Mouse (Mus musculus): ENCODE results near the gene Ranbp1. TPM values are rescaled to one million over a fixed set of nuclear protein-coding genes. Genes with fewer than 3 reads are reported as not detected.
"Not testable (repeated sequence)": the region's sequence is repeated elsewhere in the genome, so short reads cannot be mapped to it uniquely, and the experiment has no call there.

The Ranbp1 gene
- polyA plus RNA-seq, 1 experiment: not detected

- H3K27ac ChIP-seq (ENCODE audit: insufficient read depth, low read depth, low read length): no peak overlapping the region
- H3K4me3 ChIP-seq (ENCODE audit: insufficient read depth, low read depth, low read length): no peak overlapping the region
- WGBS: 53% methylated on average over 10 of the region's 10 CpGs
- peaks cover 52% of the 10 kb centered on the region for H3K4me1 ChIP-seq (ENCODE audit: control insufficient read depth, insufficient read depth, low read length)
- TF ChIP-seq POLR2A (IDR thresholded peaks at IDR 0.05; ENCODE audit: insufficient read depth, low read depth, low read length) (no peak), CTCF (IDR thresholded peaks at IDR 0.05; ENCODE audit: insufficient read depth, low read depth, low read length) (no peak)
Measured at GRCm38 (mm10) chr16:18198365-18199098, 50.0 kb downstream of the Ranbp1 start.

- Histone ChIP-seq H3K27ac (ENCODE audit: insufficient read depth, low read depth, low read length) (no peak overlapping the region), H3K4me1 (ENCODE audit: control insufficient read depth, insufficient read depth, low read length) (peaks cover 49% of the 10 kb centered on the region), H3K4me3 (ENCODE audit: insufficient read depth, low read depth, low read length) (no peak overlapping the region)
- TF ChIP-seq CTCF (IDR thresholded peaks at IDR 0.05; ENCODE audit: insufficient read depth, low read depth, low read length): no peak
- WGBS: 63% methylated on average over 6 of the region's 6 CpGs
Measured at GRCm38 (mm10) chr16:18197881-18198280, 50.7 kb downstream of the Ranbp1 start.

- H3K27ac ChIP-seq (ENCODE audit: insufficient read depth, low read depth, low read length): not testable (repeated sequence)
- WGBS: 17% methylated on average over 3 of the region's 3 CpGs
- peaks cover 49% of the 10 kb centered on the region for H3K4me1 ChIP-seq (ENCODE audit: control insufficient read depth, insufficient read depth, low read length)
Measured at GRCm38 (mm10) chr16:18195561-18195960, 53.0 kb downstream of the Ranbp1 start.

GRCm38 (mm10) chr16:18195068-18195467, 53.5 kb downstream of the Ranbp1 start:
- Histone ChIP-seq H3K4me1 (ENCODE audit: control insufficient read depth, insufficient read depth, low read length) (peaks cover 49% of the 10 kb centered on the region), H3K27ac (ENCODE audit: insufficient read depth, low read depth, low read length) (no peak overlapping the region), H3K4me3 (ENCODE audit: insufficient read depth, low read depth, low read length) (no peak overlapping the region)
- WGBS: 29% methylated on average over 5 of the region's 5 CpGs
- TF ChIP-seq POLR2A (IDR thresholded peaks at IDR 0.05; ENCODE audit: insufficient read depth, low read depth, low read length) (no peak), CTCF (IDR thresholded peaks at IDR 0.05; ENCODE audit: insufficient read depth, low read depth, low read length) (no peak)

More at GRCm38 (mm10) chr16:18195561-18195960, 53.0 kb downstream of the Ranbp1 start:
- not testable (repeated sequence) for H3K4me3 ChIP-seq (ENCODE audit: insufficient read depth, low read depth, low read length)

- TF ChIP-seq CTCF (IDR thresholded peaks at IDR 0.05; ENCODE audit: insufficient read depth, low read depth, low read length) (no peak), POLR2A (IDR thresholded peaks at IDR 0.05; ENCODE audit: insufficient read depth, low read depth, low read length) (no peak)
- H3K27ac ChIP-seq (ENCODE audit: insufficient read depth, low read depth, low read length): no peak overlapping the region
Measured at GRCm38 (mm10) chr16:18194208-18194985, 54.1 kb downstream of the Ranbp1 start.

GRCm38 (mm10) chr16:18191006-18191405, 57.5 kb downstream of the Ranbp1 start:
- TF ChIP-seq CTCF (IDR thresholded peaks at IDR 0.05; ENCODE audit: insufficient read depth, low read depth, low read length): no peak
- TF ChIP-seq POLR2A (IDR thresholded peaks at IDR 0.05; ENCODE audit: insufficient read depth, low read depth, low read length): no peak
- Histone ChIP-seq H3K4me1 (ENCODE audit: control insufficient read depth, insufficient read depth, low read length) (peaks cover 20% of the 10 kb centered on the region), H3K27ac (ENCODE audit: insufficient read depth, low read depth, low read length) (no peak overlapping the region), H3K4me3 (ENCODE audit: insufficient read depth, low read depth, low read length) (no peak overlapping the region)
- 64% methylated on average over 2 of the region's 2 CpGs for WGBS

More at GRCm38 (mm10) chr16:18194208-18194985, 54.1 kb downstream of the Ranbp1 start:
- WGBS: 62% methylated on average over 15 of the region's 15 CpGs
- Histone ChIP-seq H3K4me3 (ENCODE audit: insufficient read depth, low read depth, low read length) (no peak overlapping the region), H3K4me1 (ENCODE audit: control insufficient read depth, insufficient read depth, low read length) (peaks cover 45% of the 10 kb centered on the region)

Other genes starting within 250 kb of the Ranbp1 start
- gene Dgcr6, start 195.9 kb downstream of the Ranbp1 start, polyA plus RNA-seq (2012; ENCODE audit: insufficient read depth, insufficient read length, low replicate concordance, missing spikeins): not detected in 2 replicates
- not detected in 2 replicates for gene Prodh, start 158.5 kb downstream of the Ranbp1 start, polyA plus RNA-seq (2012; ENCODE audit: insufficient read depth, insufficient read length, low replicate concordance, missing spikeins)
- gene Rtn4r, start 121.1 kb downstream of the Ranbp1 start, polyA plus RNA-seq (2012; ENCODE audit: insufficient read depth, insufficient read length, low replicate concordance, missing spikeins): not detected in 2 replicates
- gene Ccdc188, start 30.9 kb downstream of the Ranbp1 start, polyA plus RNA-seq (2012; ENCODE audit: insufficient read depth, insufficient read length, low replicate concordance, missing spikeins): not detected in 2 replicates
- not detected in 2 replicates for gene Zdhhc8, start 13.6 kb downstream of the Ranbp1 start, polyA plus RNA-seq (2012; ENCODE audit: insufficient read depth, insufficient read length, low replicate concordance, missing spikeins)
- not detected in 2 replicates for gene Trmt2a, start 53 bp downstream of the Ranbp1 start, polyA plus RNA-seq (2012; ENCODE audit: insufficient read depth, insufficient read length, low replicate concordance, missing spikeins)
- gene Gm49776, start 9.6 kb upstream of the Ranbp1 start, polyA plus RNA-seq (2012; ENCODE audit: insufficient read depth, insufficient read length, low replicate concordance, missing spikeins): not detected in 2 replicates
- gene Dgcr8, start 40.5 kb upstream of the Ranbp1 start, polyA plus RNA-seq (2012; ENCODE audit: insufficient read depth, insufficient read length, low replicate concordance, missing spikeins): not detected in 2 replicates
- not detected in 2 replicates for gene Tango2, start 99.4 kb upstream of the Ranbp1 start, polyA plus RNA-seq (2012; ENCODE audit: insufficient read depth, insufficient read length, low replicate concordance, missing spikeins)
- gene Arvcf, start 99.5 kb upstream of the Ranbp1 start, polyA plus RNA-seq (2012; ENCODE audit: insufficient read depth, insufficient read length, low replicate concordance, missing spikeins): 956 TPM in 1 of 2 replicates, not detected in the other
- gene Txnrd2, start 177.7 kb upstream of the Ranbp1 start, polyA plus RNA-seq (2012; ENCODE audit: insufficient read depth, insufficient read length, low replicate concordance, missing spikeins): not detected in 2 replicates
- not detected in 2 replicates for gene Comt, start 178.1 kb upstream of the Ranbp1 start, polyA plus RNA-seq (2012; ENCODE audit: insufficient read depth, insufficient read length, low replicate concordance, missing spikeins)
- not detected in 2 replicates for gene Gnb1l, start 250.0 kb upstream of the Ranbp1 start, polyA plus RNA-seq (2012; ENCODE audit: insufficient read depth, insufficient read length, low replicate concordance, missing spikeins)